Mouse (Mus musculus) right cerebral cortex, postnatal 25 days (tissue): Measurements from ENCODE around the gene Cntd1.
"Not testable (repeated sequence)": the region's sequence is repeated elsewhere in the genome, so short reads cannot be mapped to it uniquely, and the experiment has no call there.

ENCODE experiments used
- DNase-seq: peaks from one replicate; pipeline ENCODE4 v3.0.0; 2022

Gene Cntd1

DNA sequence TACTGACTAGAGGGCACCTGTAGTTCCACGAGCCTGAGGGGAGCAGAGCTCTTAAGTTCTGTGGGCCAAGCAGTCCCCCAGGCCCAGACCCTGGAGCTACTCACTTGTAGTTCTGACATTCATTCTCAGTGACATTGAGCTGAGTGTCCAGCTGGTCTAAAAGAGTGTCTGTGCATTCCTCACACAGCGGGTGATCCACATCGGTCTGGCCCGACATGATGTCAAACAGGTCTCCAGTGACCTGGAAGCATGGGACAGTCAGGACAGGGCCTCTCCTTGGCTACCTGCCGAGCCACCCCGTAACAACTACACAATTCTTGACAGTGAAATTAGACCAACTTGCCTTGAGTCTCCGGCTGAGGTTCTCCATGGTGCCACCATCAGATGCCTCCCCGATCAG lies 16.4 kb downstream of the Cntd1 start:
- DNase-seq, result no peak

DNA sequence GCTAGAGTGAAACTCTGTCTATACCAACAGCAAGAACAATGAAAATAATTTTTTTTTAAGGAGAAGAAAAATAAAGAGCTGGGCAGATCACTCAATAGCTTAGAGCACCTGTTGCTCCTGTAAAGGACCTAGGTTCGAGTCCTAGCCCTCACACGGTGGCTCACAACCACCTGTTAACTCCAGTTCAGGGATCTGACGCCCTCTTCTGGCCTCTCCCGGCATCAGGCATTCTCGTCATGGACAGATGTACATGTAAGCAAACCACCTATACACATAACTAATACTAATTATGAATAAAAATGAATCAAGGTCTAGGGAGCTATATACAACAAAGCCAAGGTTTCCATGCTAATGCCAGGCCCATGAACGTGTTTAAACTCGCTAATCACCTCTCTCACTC lies 22.1 kb downstream of the Cntd1 start:
- no peak for DNase-seq

DNA sequence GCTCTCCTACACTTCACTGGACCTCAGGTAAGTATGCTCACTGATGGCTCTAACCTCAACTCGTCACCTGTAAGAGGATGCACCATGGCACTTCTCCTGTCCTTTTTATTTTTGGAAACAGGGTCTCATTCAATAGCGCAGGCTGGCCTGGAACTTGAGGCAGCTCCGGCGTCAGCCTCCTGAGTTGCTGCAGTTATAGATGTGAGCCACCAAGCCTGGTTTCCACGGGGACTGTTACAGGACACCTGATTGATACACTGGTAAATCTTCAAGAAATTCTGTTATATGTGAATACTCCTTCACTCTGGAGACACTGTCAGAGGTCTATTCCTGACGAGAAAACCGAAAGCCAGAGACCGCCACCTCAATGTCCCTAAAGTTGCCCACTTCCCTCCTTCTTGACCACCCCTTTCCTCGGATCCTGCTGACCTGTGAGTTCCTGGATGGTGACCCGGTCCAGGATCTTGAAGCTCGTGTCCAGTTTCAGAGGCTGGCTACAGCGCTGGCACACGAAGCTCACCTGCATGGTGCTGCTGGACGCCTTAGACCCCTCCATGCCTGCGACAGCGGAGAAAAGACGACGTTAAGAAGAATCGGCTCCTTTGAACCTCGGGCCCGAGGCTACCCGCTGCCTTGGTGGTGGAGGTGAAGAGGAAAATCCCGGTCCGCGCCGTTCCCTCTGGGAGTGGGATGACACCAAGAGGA lies 22.6 kb downstream of the Cntd1 start:
- DNase-seq, result no peak

DNA sequence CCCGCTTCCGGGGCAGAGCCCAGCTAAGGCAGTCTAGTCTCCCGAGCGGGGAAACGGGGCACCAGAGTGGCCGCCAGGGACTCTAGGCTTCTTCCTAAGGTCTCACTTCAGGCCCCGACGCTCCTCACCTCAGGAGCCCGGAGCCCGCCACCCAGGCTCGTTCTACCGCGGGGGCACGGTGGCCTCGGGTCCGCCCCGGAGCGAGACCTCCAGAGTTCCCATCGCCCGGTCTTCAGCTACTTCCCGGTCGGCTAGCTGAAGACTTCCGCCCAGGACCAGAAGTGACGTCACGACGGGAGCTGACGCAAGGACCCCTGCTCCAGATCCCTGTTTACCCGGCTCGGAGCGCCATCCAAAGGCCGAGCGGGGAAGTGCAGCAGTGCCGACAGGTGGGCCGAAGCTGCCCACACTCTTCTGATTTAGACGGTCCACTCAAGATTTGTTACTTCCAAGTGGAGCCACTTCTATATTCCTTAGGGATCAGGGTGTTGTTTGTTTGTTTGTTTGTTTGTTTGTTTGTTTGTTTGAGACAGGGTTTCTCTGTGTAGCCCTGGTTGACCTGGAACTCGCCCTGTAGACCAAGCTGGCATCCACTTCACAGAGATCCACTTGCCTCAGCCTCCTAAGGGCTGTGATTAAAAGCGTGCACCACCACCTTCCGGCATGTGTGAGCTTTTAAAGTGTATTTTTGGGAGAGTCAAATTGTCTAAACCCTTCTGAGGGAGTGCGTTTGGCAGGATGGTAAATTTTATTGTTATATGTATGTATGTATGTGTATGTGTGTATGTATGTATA lies 23.4 kb downstream of the Cntd1 start, which contains the start of gene Becn1:
Gene Becn1, minus strand, starts transcription at position 283 of the 795 bp plus-strand sequence.
- peak; percentile 94 for DNase-seq

DNA sequence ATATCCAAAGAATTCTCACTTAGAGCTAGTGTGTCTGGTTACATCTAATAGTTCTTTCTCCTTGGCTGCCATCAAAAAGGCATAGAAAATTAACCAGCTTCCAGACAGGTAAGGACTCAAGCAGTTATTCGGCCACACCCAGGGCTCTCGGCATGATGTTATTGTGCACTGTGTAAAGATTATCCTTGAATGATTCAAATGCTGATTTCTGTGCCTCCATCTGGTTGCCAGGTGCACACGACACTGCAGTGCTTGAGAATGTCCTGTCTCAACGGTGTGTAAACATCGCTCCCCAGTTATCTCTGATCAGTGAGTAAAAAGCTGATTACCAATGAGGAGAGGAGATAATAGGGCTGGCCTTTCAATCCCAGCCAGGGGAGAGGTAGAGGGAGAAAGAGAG lies 28.9 kb downstream of the Cntd1 start:
- no peak for DNase-seq

DNA sequence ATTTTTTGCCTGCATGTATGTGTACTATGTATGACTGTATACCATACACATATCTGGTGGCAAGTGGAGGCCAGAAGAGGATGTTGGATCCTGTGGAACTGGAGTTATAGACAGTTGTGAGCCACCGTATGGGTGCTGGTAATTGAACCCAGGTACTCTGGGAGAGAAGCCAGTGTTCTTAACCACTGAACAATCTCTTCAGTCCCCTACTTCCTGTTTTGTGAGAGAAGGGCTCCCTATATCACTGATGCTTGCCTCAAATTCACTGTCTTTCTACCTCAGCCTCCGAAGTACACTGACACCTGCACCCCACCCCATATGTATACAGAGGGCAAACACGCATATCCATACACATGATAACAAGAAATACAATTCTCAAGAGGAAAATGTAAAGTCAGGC lies 32.3 kb downstream of the Cntd1 start:
- DNase-seq, result no peak

DNA sequence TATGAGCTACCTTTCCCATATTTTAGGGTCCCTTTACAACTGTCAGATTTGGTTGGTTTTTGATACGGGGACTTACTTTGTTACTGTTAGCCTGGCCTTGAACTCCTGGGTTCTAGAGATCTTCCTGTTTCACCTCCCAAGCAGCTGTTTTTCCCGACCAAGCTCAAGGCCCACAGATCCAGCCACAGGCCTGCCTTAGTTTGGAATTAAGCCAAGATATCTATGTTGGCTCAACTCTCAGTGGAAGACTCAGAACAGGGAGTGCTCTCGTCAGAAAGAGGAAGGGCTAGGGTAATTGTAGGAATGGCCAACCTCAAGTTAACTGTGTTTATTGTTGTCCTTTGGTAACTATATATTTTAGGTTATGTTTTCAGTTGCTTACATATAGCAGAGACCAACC lies 33.3 kb downstream of the Cntd1 start:
- no peak for DNase-seq

DNA sequence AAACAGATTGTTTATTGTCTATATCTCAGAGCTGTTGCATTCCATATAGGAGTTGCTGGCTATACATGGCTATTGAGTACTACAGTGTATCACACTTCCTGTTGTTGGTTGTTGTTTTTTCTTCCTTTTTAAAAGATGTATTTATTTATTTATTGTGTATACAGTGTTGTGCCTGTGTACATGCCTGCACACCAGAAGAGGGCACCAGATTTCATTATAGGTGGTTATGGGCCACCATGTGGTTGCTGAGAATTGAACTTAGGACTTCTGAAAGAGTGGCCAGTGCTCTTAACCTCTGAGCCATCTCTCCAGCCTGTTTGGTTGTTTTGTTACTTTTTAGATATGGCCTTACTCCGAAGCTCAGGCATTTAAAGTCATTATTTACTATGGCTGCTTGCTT lies 35.8 kb downstream of the Cntd1 start:
- no peak for DNase-seq

DNA sequence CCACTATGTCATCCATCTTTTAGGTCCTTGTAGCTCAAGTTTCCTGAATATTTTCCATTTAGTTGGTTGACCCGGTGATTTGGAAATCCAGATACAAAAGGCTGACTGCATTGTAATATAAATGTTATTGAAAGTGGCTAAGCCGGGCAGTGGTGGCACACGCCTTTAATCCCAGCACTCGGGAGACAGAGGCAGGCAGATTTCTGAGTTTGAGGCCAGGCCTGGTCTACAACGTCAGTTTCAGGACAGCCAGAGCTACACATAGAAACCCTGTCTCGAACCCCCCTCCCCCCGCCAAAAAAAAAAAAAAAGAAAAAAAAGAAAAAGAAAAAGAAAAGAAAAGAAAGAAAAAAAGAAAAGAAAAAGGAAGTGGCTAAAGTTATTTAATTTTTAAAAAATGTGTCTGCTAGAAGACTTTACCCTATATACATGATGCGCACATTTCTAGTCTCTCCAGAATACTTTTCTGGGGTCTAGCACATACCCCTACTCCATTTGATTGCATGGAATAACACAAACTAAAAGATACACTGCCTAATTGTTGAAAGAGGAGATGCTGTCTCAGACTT lies 36.4 kb downstream of the Cntd1 start:
- DNase-seq, result no peak

DNA sequence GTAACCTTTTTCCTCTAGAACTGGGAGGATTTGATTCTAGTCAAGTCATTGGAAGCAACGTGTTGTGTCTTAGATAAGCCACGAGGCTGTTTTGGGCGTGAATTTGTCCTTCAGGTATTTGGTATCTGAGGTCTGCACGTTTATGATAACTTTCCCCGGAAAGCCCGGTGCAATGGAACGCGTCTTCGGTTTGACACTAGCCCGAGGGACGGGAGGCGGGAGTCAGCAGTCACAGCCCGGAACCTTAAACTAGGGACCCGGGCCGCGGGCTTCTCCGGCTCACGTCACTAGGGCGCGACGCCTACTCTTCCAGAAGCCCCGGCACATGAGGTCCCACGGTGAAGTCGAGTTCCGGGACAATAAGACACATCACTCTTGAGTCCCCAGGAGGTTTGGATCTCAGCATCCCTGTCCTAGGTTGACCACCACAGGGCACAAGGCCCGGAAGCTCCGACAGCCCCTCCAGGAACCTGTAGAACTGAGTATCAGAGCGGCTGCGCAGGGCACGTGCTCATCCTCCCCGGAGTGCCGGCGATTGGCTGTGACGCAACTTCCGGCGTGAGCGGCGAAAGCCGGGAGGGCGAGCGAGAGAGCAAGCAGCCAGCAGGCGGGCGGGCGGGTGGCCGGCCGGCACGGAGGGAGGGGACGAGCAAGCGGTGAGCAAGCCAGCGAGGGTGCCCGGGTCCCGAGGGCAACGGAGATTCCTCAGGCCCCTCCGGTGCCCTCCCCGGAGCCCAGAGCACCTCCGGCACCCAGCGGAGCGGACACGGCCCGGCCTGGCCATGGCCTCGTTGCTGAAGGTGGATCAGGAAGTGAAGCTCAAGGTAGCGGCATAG lies 37.1 kb downstream of the Cntd1 start, which contains the start of gene Psme3:
Gene Psme3, plus strand, starts transcription at position 549 of the 836 bp plus-strand sequence.
- peak; percentile 97 for DNase-seq

DNA sequence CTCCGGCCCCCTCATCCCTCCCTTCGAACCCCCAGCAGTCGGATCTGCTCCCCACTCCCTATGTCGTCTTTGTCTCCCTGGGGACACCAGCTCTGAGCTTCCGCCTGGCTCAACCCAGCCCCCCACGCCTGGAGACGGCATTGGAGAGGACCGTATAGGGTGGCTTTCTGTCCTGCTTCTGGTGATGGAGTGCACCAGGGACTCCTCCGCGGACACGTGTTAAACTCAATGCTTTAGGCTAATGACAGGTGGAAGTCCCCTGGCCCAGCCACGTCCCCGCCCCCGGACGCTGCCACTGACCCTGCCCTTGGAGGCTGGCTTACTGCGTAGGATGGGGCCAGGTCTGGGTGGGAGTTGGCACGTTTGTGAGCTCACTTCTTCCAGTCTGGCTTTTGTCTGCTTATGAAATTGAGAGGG lies 37.7 kb downstream of the Cntd1 start:
- no peak for DNase-seq

DNA sequence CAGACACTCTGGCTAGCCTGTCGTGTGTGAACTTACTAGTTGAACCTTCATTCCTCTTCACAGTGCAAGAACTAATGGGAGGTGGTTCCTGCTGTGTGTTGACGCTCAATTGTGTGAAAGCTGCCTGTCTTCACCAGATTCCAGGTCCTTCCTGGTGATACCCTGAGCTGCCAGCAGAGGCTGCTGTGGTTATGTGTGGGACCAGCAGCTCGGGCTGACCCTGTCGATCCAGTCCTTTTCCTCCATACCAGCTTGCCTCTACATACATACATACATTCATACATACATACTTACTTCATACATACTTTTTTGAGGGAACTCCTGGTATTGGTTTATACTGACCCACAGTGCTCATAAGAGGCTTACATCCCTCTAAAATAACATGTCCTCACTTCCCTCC lies 44.8 kb downstream of the Cntd1 start:
- DNase-seq, result peak; percentile 34

DNA sequence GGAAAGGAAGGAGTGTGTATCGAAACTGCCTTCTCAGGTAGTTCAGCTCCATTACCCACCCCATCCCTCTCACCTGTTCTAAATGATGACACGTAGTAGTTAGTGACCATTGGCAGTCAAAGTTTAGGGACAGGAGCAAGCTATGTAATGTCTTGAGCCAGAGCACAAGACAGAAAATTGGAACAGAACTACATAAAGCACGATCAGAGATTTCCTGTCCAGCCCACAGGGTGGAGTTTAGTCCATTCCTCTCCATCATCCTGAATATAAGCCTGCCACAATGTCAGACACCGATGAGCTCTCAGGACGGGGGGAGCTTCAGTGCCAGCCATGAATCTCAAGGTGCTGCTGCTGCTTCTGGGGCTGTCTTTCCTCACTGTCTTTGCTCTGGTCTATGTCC lies 46.0 kb downstream of the Cntd1 start, which contains the start of gene Aoc2:
Gene Aoc2, plus strand, starts transcription at position 301 of the 400 bp plus-strand sequence.
- DNase-seq, result no peak

DNA sequence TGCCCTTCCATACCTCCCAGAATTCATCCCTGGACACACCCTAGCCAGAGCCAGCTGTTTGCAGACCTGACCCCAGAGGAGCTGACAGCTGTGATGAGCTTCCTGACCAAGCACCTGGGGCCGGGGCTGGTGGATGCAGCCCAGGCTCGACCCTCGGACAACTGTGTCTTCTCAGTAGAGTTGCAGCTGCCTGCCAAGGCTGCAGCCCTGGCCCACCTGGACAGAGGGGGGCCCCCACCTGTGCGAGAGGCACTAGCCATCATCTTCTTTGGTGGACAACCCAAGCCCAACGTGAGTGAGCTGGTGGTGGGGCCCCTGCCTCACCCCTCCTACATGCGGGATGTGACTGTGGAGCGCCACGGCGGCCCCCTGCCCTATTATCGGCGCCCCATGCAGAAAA lies 46.4 kb downstream of the Cntd1 start:
- not testable (repeated sequence) for DNase-seq

DNA sequence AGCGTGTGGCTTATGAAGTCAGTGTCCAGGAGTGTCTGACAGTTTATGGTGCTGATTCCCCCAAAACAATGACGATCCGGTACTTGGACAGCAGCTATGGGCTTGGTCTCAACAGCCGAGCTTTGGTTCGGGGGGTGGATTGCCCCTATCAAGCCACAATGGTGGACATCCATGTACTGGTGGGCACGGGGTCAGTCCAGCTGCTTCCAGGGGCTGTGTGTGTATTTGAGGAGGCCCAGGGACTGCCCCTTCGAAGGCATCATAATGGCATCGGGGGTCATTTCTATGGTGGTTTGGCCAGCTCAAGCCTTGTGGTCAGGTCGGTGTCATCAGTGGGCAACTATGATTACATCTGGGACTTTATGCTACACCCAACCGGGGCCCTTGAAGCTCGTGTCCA lies 47.3 kb downstream of the Cntd1 start:
- no peak for DNase-seq

DNA sequence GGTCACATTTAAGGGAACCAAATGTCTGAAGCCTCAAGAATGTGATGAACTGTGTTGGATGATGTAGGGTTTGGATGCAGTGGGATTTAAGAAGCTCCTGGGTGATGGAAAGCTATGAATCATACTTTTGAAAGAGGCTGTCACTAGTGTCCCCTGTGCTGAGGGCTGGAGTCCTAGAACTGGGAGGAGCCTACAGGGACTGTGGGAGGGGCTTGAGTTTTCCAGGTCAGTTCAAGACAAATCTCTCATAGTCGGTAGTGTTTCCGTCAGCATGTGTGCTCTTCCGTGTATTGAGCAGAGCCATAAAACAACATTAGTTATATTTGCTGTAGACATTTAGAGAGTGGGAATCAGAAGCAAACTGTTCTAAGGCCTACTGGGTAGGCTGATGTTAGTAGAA lies 48.5 kb downstream of the Cntd1 start:
- DNase-seq, result no peak

DNA sequence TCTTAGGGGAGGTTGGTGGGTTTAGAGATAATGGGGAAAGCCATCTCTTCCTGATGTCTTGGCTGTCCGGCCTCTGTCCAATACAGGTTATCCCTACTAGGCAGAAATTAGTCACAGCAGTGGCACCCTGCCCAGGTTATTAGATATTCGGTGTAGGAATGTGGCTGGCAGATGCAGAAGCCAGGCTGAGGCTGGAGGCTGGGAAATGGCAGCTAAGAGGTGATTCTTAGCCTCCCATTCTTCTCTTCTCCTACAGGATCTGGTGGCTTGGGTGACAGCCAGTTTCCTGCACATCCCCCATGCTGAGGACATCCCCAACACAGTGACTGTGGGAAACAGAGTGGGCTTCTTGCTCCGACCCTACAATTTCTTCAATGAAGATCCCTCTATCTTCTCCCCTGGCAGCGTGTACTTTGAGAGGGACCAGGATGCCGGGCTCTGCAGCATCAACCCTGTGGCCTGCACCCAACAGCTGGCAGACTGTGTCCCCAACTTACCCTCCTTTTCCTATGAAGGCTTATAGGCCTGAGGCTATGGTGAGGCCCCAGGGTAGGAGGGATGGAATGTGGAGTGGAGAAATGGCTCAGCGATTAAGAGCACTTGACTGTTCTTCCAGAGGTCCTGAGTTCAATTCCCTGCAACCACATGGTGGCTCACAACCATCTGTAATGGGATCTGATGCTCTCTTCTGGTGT lies 50.3 kb downstream of the Cntd1 start:
- DNase-seq, result peak; percentile 20

DNA sequence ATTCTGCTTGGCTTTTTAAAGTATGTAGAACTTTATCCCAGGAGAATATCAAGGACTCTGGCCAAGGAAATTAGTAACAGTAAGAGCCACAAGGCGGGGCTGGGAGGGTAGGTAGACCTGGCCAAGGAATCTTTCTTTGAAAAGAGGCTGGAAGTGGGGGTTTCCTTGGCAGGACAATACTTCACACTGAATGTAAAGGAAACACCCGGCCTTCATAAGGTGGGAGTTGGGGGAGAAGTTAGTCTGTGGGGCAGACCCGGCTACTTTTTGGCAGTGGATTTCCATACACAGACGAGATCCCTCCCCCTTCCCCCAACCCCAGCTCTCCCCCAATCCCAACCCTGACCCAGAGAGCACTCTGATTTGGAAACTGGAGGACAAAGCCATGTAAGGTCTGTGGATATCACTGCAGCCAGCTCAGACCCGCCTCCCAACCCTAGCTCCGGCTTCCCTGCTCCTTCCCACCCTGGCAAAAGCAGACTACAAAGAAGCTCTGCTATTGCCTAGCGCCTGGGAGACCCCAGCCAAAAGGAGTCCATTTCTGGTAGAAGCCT lies 51.6 kb downstream of the Cntd1 start, which contains the start of gene Aoc3:
Gene Aoc3, plus strand, starts transcription at position 235 of the 554 bp plus-strand sequence.
- no peak for DNase-seq

DNA sequence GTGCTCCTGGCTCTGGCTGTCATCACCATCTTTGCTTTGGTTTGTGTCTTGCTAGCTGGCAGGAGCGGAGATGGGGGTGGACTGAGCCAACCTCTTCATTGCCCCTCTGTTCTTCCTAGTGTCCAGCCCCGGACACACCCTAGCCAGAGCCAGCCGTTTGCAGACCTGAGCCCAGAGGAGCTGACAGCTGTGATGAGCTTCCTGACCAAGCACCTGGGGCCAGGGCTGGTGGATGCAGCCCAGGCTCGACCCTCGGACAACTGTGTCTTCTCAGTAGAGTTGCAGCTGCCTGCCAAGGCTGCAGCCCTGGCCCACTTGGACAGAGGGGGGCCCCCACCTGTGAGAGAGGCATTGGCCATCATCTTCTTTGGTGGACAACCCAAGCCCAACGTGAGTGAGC lies 52.1 kb downstream of the Cntd1 start:
- not testable (repeated sequence) for DNase-seq

DNA sequence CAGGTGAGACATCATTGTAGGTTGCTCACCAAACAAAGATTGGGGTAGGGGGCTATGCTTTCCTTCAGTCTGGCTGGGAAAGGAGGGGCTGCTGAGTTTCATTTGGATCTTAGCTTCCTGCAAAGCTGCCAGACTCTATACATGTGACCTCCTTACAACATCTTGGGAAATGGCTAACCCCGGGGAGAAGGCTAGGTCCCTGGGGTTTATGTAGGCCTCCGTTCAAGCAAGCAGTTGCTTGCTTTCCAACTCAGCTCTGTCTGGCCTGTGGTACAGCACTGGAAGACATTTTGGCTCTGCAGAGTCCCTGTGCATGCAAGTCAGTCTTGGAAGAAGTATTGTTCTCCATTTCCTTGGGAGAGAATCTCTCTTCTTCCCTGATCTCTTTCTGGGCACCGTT lies 53.7 kb downstream of the Cntd1 start:
- no peak for DNase-seq

DNA sequence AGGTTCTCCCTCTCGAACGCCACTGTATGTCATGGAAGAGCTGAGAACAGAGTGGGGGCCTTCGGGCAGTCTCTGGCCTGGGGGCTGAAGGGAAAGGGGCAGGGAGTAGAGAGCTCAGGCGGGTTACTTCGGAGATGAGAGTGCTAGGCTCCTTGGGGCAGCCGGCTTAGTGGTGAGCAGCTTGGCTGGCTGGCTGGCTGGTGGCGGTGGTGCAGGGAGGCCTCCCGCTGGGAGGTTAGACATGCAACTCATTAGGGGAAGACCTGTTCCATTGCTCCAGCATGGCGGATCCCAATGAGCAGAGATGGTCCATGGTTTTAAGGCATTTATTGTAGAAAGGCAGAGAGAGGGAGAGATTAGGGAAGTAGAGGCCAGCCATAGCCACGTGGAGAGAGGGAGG lies 55.2 kb downstream of the Cntd1 start:
- no peak for DNase-seq

DNA sequence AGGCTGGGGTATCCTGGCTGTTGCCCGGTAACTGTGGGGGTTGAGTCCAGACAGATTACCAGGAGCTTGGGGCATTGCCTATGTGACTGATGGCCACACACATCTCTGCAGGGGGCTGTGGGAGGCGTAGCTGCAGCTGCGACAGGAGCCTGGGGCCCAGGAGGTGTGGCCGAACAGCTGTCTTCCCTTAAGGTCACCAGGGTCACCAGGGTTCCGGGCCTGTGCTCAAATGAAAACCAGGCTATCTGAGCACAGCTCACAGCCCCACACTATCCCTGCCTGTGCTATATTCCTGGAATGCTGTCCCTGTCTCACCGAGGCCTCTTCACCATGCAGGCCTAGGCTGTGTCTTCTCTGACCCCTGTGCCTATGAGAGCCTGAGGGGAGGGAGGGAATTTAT lies 55.7 kb downstream of the Cntd1 start:
- no peak for DNase-seq
